Mouse (Mus musculus): ENCODE results near the gene Acsm3.

GRCm38 (mm10) chr7:119744321-119744720 lies 16.4 kb upstream of the Acsm3 start:
- TF ChIP-seq CTCF (IDR thresholded peaks at IDR 0.05; ENCODE audit: low read depth) (no peak), EP300 (IDR thresholded peaks at IDR 0.05; ENCODE audit: low read depth) (no peak)

Data from heart, postnatal 0 days (tissue).